ENCODE assay signal across 17 mouse cellular contexts in the genomic region with DNA sequence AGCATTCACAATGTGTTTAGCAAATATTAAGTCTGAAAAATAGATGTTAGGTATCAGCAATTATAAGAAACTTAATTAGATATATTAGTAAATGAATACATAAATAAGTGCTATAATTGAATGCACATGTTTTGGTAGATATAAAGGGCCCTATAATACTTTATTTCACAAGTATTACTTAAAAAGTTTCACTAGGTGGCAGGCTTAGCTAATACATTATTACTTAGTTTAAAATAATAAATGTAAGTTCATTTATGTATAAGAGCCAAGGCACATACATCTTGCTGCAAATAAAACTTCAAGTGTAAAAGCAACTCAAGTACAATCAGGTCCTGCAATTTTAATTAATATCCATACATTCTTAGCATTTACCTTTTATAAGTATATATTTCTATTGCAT.
A peak's percentile ranks its signal among the peaks of the same experiment; 100 is the strongest.
DNase-seq lines count a peak whose midpoint lies in the region; ATAC-seq and TF ChIP-seq lines count a peak whose summit lies in the region.
"Had no signal": no experiment of that assay in that cellular context is flagged by ENCODE, and none has a peak within 500 bp of the region (broad histone marks: within the 10 kb centered on the region; RNA-seq: fewer than 3 reads in every experiment).

No protein-coding gene starts in this region.

- DNase-seq in hindbrain, embryonic 14.5 days (ENCODE audit: low spot score), result peak; percentile 60
- no peak for DNase-seq in hindbrain, embryonic 11.5 days (ENCODE audit: low spot score)
- peak; percentile 57 for DNase-seq in embryonic facial prominence, embryonic 14.5 days (ENCODE audit: low spot score)
- peak; percentile 64 for DNase-seq in midbrain, postnatal 0 days (ENCODE audit: low spot score)
- no peak for DNase-seq in left cerebral cortex, adult 18-20 months (ENCODE audit: low spot score in 2 of 2)
- DNase-seq in yolk sac, embryonic 10.5 days (ENCODE audit: low spot score), result no peak
- DNase-seq: cerebellum, adult 2 months; gastrocnemius, postnatal 10 days; kidney, postnatal 36 days; layer of hippocampus, postnatal 36 days; right cerebral cortex, adult 18-20 months had no signal

- no peaks in the 10 kb centered on the region for H3K36me3 ChIP-seq in hindbrain, embryonic 14.5 days (replicated peaks; ENCODE audit: control insufficient read depth, insufficient read depth)
- no peaks in the 10 kb centered on the region for H3K36me3 ChIP-seq in hindbrain, embryonic 11.5 days (ENCODE audit: control insufficient read depth, insufficient read depth, low read length)
- H3K36me3 ChIP-seq in midbrain, embryonic 12.5 days, result no peaks in the 10 kb centered on the region
- H3K36me3 ChIP-seq in midbrain, embryonic 13.5 days, result no peaks in the 10 kb centered on the region
- H3K36me3 ChIP-seq in embryonic facial prominence, embryonic 14.5 days (ENCODE audit: control insufficient read depth, insufficient read depth, low read length), result no peaks in the 10 kb centered on the region
- no peaks in the 10 kb centered on the region for H3K36me3 ChIP-seq in midbrain, postnatal 0 days (ENCODE audit: insufficient read depth, low read length)
- H3K36me3 ChIP-seq: heart, embryonic 10.5 days; limb, embryonic 15.5 days; neural tube, embryonic 13.5 days had no signal

- TF ChIP-seq CTCF in midbrain, postnatal 0 days (IDR thresholded peaks at IDR 0.05), result peak; percentile 62

- H3K27me3 ChIP-seq in hindbrain, embryonic 14.5 days (ENCODE audit: control insufficient read depth, insufficient read depth, low read length), result no peaks in the 10 kb centered on the region
- no peaks in the 10 kb centered on the region for H3K27me3 ChIP-seq in hindbrain, embryonic 11.5 days (ENCODE audit: control insufficient read depth, insufficient read depth, low read length)
- H3K27me3 ChIP-seq in midbrain, embryonic 12.5 days, result no peaks in the 10 kb centered on the region
- no peaks in the 10 kb centered on the region for H3K27me3 ChIP-seq in midbrain, embryonic 13.5 days
- no peaks in the 10 kb centered on the region for H3K27me3 ChIP-seq in embryonic facial prominence, embryonic 14.5 days (replicated peaks; ENCODE audit: control insufficient read depth, insufficient read depth, low read length)
- no peaks in the 10 kb centered on the region for H3K27me3 ChIP-seq in midbrain, postnatal 0 days (ENCODE audit: insufficient read depth, low read length)
- H3K27me3 ChIP-seq: limb, embryonic 15.5 days; neural tube, embryonic 13.5 days had no signal

- ATAC-seq in hindbrain, embryonic 14.5 days (ENCODE audit: low FRiP score), result no peak
- no peak for ATAC-seq in hindbrain, embryonic 11.5 days (ENCODE audit: low FRiP score)
- ATAC-seq in midbrain, embryonic 12.5 days (ENCODE audit: low FRiP score, low read depth), result peak; percentile 47; the same call in 1 of the 2 replicates
- no peak for ATAC-seq in midbrain, embryonic 13.5 days
- no peak; the same call in 1 of the 2 replicates for ATAC-seq in embryonic facial prominence, embryonic 14.5 days (ENCODE audit: low read depth)
- no peak for ATAC-seq in midbrain, postnatal 0 days (ENCODE audit: low FRiP score)
- ATAC-seq: intestine, postnatal 0 days had no signal

- H3K27ac ChIP-seq in hindbrain, embryonic 14.5 days, result no peak overlapping the region
- no peak overlapping the region for H3K27ac ChIP-seq in hindbrain, embryonic 11.5 days (ENCODE audit: low read depth, low read length)
- H3K27ac ChIP-seq in midbrain, embryonic 12.5 days (replicated peaks), result no peak overlapping the region
- no peak overlapping the region for H3K27ac ChIP-seq in midbrain, embryonic 13.5 days
- no peak overlapping the region for H3K27ac ChIP-seq in embryonic facial prominence, embryonic 14.5 days (replicated peaks; ENCODE audit: low read depth, low read length)
- H3K27ac ChIP-seq in midbrain, postnatal 0 days (ENCODE audit: low read depth, low read length), result no peak overlapping the region
- H3K27ac ChIP-seq: heart, embryonic 10.5 days; limb, embryonic 15.5 days; neural tube, embryonic 13.5 days had no signal

- H3K4me1 ChIP-seq in hindbrain, embryonic 14.5 days (replicated peaks; ENCODE audit: control insufficient read depth, insufficient read depth, low read length), result no peaks in the 10 kb centered on the region
- H3K4me1 ChIP-seq in hindbrain, embryonic 11.5 days (replicated peaks; ENCODE audit: control insufficient read depth, insufficient read depth, low read length), result no peaks in the 10 kb centered on the region
- no peaks in the 10 kb centered on the region for H3K4me1 ChIP-seq in midbrain, embryonic 12.5 days
- H3K4me1 ChIP-seq in midbrain, embryonic 13.5 days (replicated peaks), result no peaks in the 10 kb centered on the region
- H3K4me1 ChIP-seq in embryonic facial prominence, embryonic 14.5 days (ENCODE audit: control insufficient read depth, insufficient read depth, low read length), result no peaks in the 10 kb centered on the region
- no peaks in the 10 kb centered on the region for H3K4me1 ChIP-seq in midbrain, postnatal 0 days (ENCODE audit: insufficient read depth, low read length)
- H3K4me1 ChIP-seq: heart, embryonic 10.5 days; limb, embryonic 15.5 days; neural tube, embryonic 13.5 days had no signal

- H3K9ac ChIP-seq in hindbrain, embryonic 14.5 days, result no peak overlapping the region
- no peak overlapping the region for H3K9ac ChIP-seq in hindbrain, embryonic 11.5 days (ENCODE audit: low read depth, low read length)
- H3K9ac ChIP-seq in midbrain, embryonic 12.5 days (replicated peaks), result no peak overlapping the region
- H3K9ac ChIP-seq in midbrain, embryonic 13.5 days (replicated peaks), result no peak overlapping the region
- no peak overlapping the region for H3K9ac ChIP-seq in embryonic facial prominence, embryonic 14.5 days (ENCODE audit: low read depth, low read length)
- no peak overlapping the region for H3K9ac ChIP-seq in midbrain, postnatal 0 days (replicated peaks; ENCODE audit: low read length, poor library complexity, severe bottlenecking)
- H3K9ac ChIP-seq: limb, embryonic 15.5 days; neural tube, embryonic 13.5 days had no signal

- H3K9me3 ChIP-seq in hindbrain, embryonic 14.5 days (ENCODE audit: control insufficient read depth, low read length), result no peaks in the 10 kb centered on the region
- no peaks in the 10 kb centered on the region for H3K9me3 ChIP-seq in hindbrain, embryonic 11.5 days (ENCODE audit: control insufficient read depth, low read length)
- no peaks in the 10 kb centered on the region for H3K9me3 ChIP-seq in midbrain, embryonic 12.5 days
- no peaks in the 10 kb centered on the region for H3K9me3 ChIP-seq in midbrain, embryonic 13.5 days
- no peaks in the 10 kb centered on the region for H3K9me3 ChIP-seq in embryonic facial prominence, embryonic 14.5 days (ENCODE audit: control insufficient read depth, low read length)
- H3K9me3 ChIP-seq in midbrain, postnatal 0 days (ENCODE audit: low read length), result no peaks in the 10 kb centered on the region
- H3K9me3 ChIP-seq: heart, embryonic 10.5 days; limb, embryonic 15.5 days; neural tube, embryonic 13.5 days had no signal

- no peak overlapping the region for H3K4me3 ChIP-seq in hindbrain, embryonic 14.5 days (replicated peaks; ENCODE audit: low read length)
- H3K4me3 ChIP-seq in hindbrain, embryonic 11.5 days (ENCODE audit: low read depth, low read length), result no peak overlapping the region
- no peak overlapping the region for H3K4me3 ChIP-seq in midbrain, embryonic 12.5 days
- H3K4me3 ChIP-seq in midbrain, embryonic 13.5 days (replicated peaks), result no peak overlapping the region
- no peak overlapping the region for H3K4me3 ChIP-seq in embryonic facial prominence, embryonic 14.5 days (ENCODE audit: low read depth, low read length)
- no peak overlapping the region for H3K4me3 ChIP-seq in midbrain, postnatal 0 days (ENCODE audit: low read depth, low read length)
- H3K4me3 ChIP-seq: heart, embryonic 10.5 days; limb, embryonic 15.5 days; neural tube, embryonic 13.5 days had no signal

- no peak overlapping the region for H3K4me2 ChIP-seq in hindbrain, embryonic 14.5 days (replicated peaks)
- H3K4me2 ChIP-seq in hindbrain, embryonic 11.5 days (replicated peaks; ENCODE audit: low read depth, low read length), result no peak overlapping the region
- H3K4me2 ChIP-seq in midbrain, embryonic 12.5 days (replicated peaks), result no peak overlapping the region
- no peak overlapping the region for H3K4me2 ChIP-seq in midbrain, embryonic 13.5 days (replicated peaks)
- H3K4me2 ChIP-seq in embryonic facial prominence, embryonic 14.5 days (ENCODE audit: low read depth, low read length), result no peak overlapping the region
- H3K4me2 ChIP-seq in midbrain, postnatal 0 days (ENCODE audit: low read depth, low read length, poor library complexity, severe bottlenecking), result no peak overlapping the region
- H3K4me2 ChIP-seq: limb, embryonic 15.5 days; neural tube, embryonic 13.5 days had no signal

Comparison
In these comparisons a context has a peak if more than half of its experiments do, and no peak if none do; other contexts are left out.
1. DNase-seq: peak in hindbrain, embryonic 14.5 days (single experiment), embryonic facial prominence, embryonic 14.5 days (single experiment) and midbrain, postnatal 0 days (single experiment); none in hindbrain, embryonic 11.5 days (single experiment), left cerebral cortex, adult 18-20 months (0 of 2) and yolk sac, embryonic 10.5 days (single experiment).